Mouse (Mus musculus) telencephalon, adult 2 months (tissue): ENCODE measurements around the gene Ggnbp2.

ENCODE experiments used
- DNase-seq: peaks from one replicate; pipeline ENCODE4 v3.0.0-alpha.2; 2011; ENCODE audit warnings: low read depth, low spot score

Ggnbp2 gene

DNA sequence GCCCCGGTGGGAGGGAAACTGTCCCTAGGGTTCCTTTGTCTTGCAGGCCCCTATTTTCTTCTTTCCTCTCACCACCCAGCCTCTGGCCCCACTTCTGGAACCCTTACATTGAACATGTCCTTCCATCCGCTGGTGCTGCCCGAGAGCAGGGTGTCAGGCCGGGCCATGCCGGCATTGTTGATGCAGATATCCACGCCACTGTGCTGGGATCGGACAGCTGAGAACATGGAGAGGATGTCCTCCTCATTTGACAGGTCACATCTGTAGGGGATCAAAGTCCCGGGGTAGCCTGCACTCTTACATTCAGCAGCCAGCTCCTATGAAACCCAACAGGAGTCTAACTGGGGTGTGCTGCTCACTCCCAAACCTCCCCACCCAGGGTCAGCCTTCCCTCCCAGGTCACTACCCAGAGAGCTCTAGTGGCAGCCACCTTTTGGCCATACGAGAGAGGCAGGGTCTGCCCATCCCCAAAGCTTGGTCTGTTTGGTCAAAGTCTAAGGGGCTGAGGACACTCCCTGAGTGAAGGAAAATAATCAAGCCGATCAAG is 45.3 kb downstream of the Ggnbp2 start:
- DNase-seq, result no peak

DNA sequence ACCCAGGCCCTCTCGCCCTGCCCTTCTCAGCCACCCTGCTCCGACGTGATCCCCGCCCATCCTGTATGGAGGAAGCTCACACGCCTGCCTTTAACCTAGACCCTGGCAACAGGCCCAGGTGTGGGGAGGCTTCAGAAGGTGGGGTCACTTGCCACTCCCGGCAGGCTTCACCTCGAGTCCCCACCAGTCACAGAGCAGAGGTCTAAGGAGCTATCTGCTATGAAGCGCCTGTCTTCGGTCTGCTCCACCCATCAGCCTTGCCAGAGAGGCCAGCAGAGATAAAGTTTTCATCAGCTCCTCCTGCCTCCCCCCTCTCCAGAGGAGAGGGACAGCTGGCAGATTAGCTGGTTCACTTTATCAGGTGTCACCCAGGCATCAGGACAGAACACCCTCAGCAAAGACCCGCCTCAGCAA is 47.1 kb downstream of the Ggnbp2 start:
- no peak for DNase-seq

DNA sequence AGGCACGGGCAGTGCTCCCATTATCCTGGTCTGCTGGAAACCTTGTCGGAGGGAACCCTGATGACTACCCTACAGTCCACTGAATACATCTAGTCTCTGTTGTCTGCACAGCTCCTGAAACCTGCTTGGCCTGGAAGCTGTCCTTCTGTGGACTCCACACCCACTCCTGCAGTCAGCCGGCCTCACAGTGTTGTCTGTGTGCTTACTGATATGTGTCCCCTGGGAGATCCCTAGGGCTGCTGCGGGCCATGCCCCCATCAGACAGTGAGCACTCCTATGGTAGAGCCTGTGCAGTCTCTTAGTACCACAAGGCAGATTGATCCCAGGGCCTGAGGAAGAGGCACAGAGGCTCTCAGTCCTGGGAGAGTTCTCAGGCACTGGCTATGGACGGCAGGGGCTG is 48.1 kb downstream of the Ggnbp2 start:
- no peak for DNase-seq

DNA sequence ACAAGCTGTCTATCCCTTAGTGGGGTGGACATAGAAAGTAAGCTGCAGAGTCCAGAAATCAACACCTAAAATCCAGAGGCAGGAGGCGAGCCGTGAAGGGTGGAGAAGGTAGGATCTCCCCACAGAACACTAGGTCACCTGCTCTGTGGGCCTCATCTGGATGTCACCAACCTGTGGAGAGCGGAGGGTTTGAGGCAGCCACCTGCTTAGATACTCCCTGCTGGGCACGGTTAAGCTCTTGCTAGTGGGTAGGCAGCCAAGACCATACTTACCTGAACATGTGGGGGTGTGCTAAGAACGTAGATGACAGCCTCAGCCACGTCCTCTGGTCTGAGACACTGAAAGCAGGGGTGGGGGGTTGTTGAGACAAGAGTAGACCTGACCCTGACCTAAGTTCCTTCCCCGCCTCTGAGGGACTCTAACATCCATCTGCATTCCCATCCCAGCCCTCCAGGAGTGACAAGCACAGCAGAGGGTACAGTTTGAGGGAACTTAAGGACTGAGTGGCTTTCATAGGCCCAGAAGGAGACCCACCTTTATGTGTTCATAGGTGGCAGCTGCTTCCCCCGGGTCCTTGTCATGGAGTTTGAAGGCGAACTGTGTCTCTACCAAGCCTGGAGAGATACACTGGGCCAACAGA is 49.4 kb downstream of the Ggnbp2 start:
- DNase-seq, result no peak

DNA sequence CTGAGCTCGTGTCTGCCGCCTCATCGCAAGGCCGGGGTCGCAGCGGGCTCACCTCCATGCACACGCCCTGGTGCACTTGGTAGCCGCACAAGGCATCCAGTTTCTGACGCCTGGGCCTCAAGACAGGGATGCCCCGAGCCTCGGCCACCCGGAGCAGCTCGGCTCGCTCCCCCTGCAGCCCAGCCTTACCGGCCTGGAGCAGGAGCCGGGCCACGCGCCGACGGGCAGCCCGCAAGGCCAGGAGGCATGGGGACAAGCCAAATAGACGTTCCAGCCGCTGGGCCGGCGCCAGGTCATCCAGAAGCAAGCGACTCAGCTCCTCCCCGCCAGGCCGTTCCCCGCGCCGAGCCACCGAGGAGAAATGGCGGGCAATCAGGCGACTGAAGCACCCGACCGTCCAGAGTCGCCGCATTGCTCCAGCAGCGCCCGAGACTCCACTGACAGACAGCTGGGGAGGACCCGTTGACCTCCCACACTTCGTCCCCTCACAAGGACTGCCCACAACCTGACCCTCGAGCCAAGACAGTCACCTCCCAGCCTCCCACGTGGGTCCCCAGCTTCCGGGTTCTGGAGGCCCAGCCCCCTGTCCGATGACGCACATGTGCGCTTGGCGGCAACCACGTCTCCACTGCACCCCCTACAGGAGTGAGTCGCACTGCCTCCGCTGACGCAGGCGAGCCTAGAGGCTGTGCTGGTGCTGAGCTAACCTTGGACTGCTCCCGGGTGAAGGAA is 51.5 kb downstream of the Ggnbp2 start, which contains the start of gene Mrm1:
Gene Mrm1, minus strand, starts transcription at position 555 of the 732 bp plus-strand sequence.
- peak; percentile 92 for DNase-seq

DNA sequence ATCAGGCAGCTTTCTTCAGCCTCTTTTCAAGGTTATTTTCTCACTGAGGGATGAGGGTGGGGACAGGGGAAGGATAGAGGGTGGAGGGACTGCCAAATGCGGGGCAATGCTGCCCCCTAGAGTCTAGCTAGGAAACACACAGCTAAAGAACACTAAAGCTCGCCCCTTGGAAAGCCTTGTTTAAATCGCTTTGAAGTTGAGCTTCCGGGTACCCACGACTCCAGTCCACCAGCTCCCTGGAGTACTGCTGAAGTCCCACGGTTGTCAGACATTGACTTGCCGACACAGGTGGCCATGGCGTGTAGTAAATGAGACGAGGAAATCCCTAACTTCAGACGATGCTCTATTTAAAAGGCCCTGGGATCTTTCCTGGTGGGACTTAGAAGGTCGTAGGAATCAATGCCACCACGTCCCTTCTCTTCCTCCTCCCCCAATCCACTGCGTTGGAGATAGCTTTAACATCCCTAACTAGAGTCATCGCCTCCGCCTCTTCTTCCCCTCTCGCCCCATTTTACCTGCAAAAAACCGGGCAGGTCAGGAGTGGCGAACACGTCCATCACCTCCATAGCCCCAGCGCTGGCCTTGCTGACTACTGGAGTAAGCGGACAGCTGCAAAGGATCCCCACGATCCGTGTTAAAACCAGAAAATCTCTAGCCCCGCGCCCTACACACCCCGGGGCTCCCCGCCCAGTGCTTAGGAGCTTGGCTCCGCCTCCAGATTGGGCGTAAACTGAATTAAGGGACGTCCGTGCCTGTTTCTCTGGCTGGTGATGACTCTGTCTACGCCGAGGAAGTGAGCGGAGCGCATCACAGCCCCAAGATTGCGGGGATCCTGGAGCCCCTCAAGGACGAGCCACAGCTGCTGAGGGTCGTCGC is 52.3 kb downstream of the Ggnbp2 start:
- peak; percentile 79 for DNase-seq

DNA sequence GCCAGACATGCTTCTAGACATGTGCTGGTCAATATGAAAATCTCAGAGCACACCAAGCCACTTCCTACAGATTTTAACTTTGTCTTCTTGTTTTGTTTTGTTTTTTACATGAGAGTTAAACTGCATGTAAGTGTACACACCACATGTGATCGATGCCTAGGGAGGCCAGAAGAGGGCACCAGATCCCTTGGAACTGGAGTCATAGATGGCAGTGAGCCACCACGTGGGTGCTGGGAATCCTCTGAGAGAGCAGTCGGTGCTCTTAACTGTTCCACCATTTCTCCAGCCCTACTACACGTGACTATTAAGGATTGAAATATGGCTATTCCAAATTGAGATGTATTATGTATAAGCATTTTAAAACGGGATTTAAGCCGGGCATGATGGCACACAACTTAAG is 53.3 kb downstream of the Ggnbp2 start:
- no peak for DNase-seq

DNA sequence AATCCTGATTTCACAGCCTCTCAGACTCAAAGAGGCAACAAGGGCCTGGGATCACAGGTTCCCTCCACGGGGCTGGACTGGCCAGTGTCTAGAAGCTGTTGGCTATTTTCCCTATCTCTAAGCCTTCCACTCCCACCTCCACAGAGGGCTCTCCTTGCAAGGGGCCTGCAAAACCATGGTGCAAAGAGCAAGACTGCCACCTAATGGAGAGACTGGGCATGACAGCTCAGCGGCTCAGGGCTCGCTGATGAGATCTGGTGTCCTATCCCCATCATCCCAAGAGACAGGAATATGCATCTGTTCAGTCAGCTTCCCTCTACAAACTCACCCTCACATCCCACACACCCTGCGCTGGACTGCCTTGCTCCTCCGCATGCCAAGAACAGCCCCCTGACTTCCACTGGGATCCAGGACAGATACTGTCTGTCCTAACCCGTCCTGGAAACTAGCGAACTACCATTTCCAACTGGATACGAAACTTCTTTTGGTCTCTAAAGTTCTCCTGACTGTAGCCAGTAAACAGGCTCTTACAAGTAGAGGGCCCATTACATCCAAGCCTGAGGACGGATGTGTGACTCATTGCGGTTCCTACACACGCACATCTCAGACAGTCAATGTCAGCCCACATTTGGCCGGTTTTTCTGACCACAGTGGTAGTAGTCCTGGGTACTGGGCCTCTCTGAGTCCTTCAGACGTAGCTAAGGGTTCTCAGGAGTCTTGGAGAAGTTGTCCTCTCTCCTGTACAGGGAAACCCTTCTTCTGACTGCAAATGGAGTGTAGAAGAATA is 56.7 kb downstream of the Ggnbp2 start:
- DNase-seq, result no peak

DNA sequence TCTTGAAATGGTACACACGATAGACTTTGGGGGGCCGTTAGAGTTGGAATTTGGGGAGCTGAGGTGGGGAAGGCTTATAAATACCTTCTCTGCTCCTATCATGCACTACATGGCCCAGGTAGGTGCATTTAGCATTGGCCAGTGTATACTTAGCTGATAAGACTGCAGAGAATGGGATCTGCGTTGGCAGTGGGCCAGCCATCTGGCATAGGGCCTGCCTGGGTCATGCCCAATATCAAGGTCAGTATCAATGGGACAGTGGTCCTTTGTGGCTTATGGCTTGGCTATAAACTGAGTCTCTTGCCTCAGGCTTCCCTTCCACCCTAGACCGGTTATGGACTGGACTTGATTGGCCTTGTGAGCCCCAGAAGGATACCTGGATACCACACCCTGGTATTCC is 66.2 kb downstream of the Ggnbp2 start:
- DNase-seq, result no peak

DNA sequence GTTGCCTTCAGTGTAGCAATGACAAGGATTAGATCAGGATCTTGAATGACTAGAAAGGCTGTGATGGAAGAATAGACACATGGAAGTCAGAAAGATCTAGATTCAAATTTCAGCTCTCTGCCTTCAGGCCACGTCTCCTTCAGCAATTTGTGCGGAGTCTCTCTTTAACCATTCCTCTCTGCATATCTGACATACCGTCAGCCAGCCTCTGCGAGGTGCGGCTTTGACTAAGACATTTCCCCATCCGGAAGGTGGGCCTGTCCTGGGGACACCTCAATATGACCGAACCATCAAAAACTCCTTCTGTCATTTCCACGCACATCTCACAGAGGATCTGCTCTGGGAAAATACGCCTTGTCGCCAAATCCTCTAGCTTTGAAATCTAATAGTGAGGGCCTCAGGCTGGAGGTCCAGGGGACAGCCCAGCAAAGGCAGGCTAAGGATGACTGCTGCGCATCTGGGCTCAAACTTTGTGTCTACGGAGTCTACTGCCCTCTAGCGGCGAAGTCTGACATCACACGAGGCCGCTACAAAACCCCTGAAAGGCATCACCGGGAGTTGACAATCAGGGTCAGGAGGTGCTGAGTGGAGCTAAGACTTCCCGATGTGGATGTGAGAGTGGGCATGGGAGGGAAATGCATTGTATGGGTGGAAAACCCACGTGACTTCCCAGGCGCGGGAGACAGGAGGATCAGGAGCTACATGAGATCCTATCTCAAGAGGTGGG is 72.8 kb downstream of the Ggnbp2 start:
- DNase-seq, result no peak

DNA sequence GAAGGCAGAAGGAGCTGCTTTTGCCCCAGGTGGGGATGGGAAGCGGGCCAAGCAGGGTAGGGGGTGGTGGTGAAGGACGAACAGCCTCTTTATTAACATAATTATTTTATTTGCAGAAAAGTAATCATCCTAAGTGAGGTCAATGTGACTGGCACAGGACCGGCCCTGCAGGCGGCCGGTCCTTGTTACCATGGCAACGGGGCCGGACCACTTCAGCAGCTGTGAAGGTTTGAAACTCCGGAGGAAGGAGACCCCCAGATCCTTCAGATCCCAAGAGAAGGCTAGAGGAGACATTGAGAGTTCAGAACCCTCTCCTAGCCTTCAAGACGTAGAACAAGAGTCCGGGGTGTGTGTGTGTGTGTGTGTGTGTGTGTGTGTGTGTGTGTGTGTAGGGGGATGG is 73.6 kb downstream of the Ggnbp2 start:
- no peak for DNase-seq

DNA sequence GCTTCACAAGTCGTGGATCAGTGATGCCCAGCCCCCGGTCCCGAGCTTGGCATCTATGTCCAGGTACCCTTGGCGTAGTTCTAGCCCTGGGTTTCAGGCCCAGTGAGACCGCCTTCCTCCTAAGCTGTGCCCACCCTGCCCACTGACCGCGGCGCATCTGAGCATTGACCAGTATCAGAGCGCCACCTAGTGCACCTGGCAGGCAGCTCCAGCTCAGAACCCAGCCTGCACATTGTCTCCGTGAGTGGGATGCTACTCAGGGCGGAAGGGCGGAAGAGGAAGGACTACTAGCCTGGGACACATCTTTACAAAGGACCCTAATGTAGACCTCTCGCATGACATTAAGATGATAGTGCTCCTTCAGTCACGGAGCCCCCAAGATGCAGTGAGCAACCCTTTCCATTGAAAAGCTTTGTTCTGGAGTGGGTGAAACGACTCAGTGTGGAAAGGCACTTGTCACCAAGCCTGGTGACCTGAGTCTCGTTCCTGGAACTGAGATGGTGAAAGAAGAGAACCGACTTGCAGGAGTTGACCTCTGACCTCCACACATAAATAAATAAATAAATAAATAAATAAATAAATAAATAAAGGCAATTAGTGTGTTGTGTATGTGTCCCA is 76.0 kb downstream of the Ggnbp2 start:
- no peak for DNase-seq

DNA sequence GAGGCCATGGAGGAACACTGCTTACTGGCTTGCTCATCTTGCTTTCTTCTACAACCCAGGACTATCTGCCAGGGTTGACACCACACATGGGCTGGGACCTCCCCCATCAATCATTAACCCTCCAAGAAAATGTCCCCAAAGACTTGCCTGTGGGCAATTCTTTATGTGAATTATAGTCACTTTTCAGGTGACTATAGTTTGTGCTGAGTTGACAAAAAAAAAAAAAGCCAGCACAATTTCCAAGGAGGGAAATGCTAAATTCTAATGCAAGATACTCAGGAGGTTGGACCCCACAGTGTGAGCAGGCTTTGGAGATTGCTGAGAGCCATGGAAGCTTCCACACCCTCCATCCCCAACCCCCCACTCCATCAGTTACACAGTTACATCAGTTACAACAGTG is 77.1 kb downstream of the Ggnbp2 start:
- no peak for DNase-seq

DNA sequence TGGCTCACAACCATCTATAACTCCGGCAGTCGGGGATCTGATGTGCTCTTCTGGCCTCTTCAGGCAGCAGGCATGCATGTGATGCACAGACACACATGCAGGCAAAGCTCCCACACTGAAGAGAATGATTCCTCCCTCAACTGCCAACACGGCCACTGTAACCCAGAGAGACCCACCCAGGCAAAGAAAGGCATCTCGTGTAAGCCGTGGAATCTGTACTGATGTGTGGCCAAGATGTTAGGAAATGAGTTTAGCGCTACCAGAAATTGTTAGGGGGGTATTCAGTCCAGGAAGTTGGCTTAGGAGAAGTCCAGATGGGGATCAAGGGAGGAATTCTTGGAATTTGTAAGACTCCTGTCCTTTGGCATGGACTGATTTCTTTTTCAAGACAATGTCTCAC is 80.2 kb downstream of the Ggnbp2 start:
- no peak for DNase-seq
